Mouse (Mus musculus) spleen, adult 10 weeks (tissue): ENCODE data around the gene Prkag2. TPM values are rescaled to one million over a fixed set of nuclear protein-coding genes. Genes with fewer than 3 reads are reported as not detected.

ENCODE experiments used
- polyA plus RNA-seq: library from polyadenylated mRNA; stranded (reverse); fragments of 350-450 nt; fragmentation: Illumina TruSeq; extraction: RNeasy Lipid Tissue Mini Kit (QIAGEN cat#74804); gene quantifications from one replicate; pipeline ENCODE4 v1.2.3, GENCODE M21; 2015; ENCODE audit warnings: low replicate concordance; ENCODE audit not compliant: insufficient read depth

Prkag2 gene
- 45.4 TPM for polyA plus RNA-seq

DNA sequence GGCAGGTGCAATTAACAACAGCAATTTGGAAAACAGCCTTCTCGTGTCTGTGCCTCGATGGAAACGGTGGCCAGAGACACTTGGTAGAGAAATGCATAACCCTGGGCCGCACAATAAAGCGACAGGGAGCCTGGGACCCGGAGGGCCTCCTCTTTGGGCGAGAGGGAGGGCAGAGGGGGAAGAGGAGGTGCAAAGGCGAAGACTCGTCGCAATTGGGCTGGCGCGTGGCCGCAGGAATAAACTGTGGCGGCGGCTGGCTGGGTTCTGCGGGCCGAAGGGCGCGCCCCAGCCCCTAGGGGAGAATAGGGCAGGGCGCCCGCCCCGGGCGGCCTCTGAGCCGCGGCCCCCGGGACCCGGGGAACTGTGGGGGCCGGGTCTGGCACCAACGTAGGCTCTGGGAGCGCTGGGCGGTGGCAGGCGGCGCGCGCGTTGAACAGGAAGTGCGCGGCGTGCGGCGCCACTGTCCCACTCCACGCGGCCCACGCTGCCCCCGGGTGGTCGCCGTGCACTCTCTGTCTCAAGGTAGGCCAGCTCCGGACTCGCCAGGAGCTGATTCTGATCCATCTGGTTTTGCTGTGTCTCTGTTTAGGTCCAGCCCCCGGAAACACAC is at the start of gene Prkag2:
Gene Prkag2, minus strand, starts transcription at position 127 of the 610 bp plus-strand sequence.

DNA sequence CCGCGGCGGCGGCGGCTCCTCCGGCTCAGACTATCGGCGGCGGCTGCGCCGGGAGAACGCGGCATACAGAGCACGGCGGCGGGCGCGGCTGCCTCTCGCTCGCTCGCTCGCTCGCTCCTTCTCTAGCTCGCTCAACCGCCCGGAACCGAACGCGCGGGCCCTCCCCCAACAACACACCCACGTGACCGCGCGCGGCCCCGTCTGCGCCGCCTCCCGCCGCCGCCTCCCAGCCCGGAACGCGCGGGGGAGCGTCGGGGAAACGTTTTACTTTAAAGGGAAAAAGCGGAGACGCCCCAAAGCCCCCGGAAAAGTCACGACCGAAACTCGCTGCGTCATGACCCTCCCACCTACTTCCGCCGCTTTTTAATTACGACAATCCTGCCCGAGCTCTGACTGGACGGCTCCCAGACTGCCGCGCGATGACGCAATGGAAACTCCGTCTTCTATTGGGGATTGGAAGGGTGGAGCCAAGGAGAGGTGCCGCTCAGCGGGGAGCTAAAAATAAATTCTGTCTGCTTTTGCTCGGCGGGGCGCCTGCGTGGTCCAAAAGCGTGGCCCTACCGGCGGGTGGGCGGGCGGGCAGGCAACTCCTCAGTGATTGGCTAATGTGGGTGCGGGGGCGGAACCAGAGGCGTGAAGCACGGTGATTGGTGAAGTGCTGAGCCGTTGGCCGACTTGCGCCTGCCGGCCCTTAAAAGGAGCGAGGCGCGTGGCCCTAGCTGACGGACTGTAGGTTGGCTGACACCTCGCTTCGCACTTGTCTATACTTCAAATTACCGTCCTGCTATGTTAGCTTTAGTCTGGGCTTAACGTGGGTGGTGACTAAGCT is 258.0 kb downstream of the Prkag2 start, which contains the start of gene Rheb:
Gene Rheb, minus strand, starts transcription at position 351 of the 829 bp plus-strand sequence.

Other genes with a start within 250 kb of the Prkag2 start
- not detected for gene Galntl5, start 80.8 kb upstream of the Prkag2 start, polyA plus RNA-seq
- gene Galnt11, start 121.3 kb upstream of the Prkag2 start, polyA plus RNA-seq, result 39.5 TPM
- not detected for gene E130116L18Rik, start 122.5 kb upstream of the Prkag2 start, polyA plus RNA-seq